Mouse (Mus musculus) cerebellum, postnatal 36 days (tissue): Measurements from ENCODE around the gene Zfp62.

ENCODE experiments used
- DNase-seq, 2 experiments: peaks; one replicate each; pipeline ENCODE4 v3.0.0; 2021 to 2022; ENCODE audit warnings: mixed read lengths in 2 of 2

Zfp62 gene

DNA sequence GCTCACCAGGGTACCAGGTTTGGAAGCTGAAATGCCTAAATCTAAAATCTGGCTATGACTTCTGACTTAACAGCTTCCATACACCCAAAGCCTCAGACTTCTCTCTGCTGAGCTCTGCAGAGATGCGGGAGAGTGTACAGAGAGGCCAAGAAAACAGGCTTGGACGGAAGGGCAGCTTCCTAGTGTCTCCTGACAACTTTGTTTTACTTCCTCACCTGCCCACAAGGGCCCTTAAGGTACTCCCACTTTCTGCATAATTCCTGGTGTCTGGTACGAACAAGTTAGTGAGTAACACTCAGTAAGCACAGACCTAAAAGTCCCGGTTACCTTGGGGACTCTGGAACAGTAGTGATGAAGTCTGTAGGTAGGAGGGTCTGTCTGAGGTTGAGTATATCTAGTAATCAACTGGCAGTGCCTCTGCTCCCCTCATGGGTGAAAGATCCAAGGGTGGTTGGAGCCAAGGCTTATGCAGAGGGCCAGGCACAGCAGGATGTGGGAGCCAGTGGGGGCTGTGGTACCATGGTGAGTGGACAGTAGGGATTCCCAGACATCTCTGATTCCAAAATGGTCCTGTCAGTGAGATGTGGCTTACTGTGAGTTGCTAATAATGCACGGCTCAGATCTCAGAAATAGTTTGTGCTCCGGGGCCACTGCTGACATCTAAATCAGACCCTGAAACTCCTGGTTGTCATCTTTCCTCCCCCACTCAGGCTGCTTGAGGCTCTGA lies 46.0 kb downstream of the Zfp62 start:
- no peak for DNase-seq

GRCm38 (mm10) chr11:49249811-49250421 lies 46.8 kb downstream of the Zfp62 start:
- no peak for DNase-seq

DNA sequence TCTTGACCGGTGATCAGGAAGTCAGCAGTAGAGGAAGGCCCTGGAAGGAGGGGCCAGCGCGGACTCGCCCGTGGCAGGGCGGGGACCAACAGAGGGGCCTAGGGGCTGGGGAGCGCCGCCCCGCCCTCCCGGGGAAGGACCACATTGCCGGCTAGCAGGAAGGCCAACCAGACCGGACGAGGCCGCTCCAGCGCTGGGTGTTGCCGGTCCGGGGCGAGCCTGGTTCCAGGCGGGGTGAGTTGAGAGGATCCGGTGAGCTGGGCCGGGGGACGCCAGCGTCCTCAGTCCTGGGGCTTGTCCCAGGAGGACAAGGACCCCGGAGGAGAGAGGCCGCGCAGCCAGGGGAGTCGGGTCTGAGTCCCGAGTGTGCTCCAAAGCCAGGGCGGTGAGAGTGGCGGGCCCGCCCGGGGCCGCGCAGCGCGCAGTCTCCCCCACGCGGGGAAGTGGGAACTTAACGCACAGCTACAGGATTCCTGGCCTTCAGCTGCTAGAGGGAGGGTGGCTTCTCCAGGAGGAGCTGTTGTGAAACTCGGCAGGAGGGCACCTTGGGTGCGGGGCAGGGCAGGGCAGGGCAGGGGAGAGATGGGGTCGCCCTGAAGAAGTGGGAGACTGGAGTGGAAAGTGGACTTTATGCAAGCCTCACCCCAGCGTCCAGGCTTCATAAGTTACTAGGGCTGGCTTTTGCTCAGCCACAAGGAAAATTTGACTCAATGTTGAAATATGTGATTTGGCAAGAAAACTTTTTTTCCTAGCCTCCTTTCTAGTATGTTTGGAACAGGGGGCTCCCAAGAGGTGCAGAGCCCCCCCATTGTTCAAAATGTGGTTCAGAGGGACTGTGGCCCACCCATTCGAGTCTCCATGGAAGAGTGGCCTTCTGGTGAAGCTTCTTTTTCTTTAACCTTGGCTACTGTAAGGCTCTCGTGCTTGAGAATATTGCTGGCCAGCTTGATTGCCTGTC lies 47.6 kb downstream of the Zfp62 start:
- peak; percentile 52 to 57 for DNase-seq

GRCm38 (mm10) chr11:49251380-49251761 lies 48.3 kb downstream of the Zfp62 start:
- DNase-seq, result no peak

DNA sequence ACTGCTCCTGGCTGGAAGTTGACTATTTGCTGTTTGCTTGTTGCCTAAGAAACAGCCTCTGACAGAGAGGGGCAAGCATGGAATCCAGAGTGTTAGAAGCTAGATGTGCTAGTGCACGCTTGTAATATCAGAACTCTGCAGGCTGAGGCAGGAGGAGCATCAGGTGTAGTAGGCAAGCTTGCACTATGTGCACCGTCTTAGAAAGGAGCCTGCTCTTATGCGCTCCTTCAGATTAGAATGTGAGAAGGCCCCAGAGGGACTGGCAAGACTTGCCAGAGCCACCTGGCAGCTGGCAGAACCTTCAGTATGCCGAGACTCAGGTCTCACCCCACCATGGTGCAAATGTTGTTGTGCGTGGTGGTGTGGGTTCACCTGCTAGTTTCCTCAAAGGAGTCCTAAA lies 49.0 kb downstream of the Zfp62 start:
- DNase-seq, result no peak

GRCm38 (mm10) chr11:49253035-49253434 lies 49.9 kb downstream of the Zfp62 start:
- no peak for DNase-seq

- DNase-seq, result no peak
Observed at GRCm38 (mm10) chr11:49259296-49259695, 56.2 kb downstream of the Zfp62 start.

DNA sequence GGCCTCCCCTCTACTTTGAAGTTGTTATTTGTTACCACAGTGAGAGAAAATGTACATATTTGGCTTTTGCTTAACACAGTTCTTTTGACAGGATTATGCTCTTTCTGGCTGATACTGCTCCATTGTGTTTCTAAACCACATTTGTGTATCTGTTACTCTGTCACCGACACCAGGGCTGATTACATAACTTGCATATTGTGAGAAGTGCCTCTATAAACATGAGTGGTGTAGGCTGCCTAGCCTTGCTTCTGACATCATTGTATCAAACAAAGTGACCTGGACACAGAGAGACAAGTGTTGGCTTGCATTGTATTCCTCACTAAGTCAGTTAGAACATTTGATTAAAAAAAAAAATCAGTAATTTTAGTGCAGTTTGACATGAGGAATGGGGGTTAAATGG lies 56.7 kb downstream of the Zfp62 start:
- no peak for DNase-seq

- peak in 1 of 2 experiments; percentile 14 for DNase-seq
Observed at GRCm38 (mm10) chr11:49260598-49261312, 57.7 kb downstream of the Zfp62 start.

GRCm38 (mm10) chr11:49261313-49261855 lies 58.3 kb downstream of the Zfp62 start:
- DNase-seq, result no peak

- DNase-seq, result no peak
Observed at GRCm38 (mm10) chr11:49262286-49262685, 59.2 kb downstream of the Zfp62 start.

DNA sequence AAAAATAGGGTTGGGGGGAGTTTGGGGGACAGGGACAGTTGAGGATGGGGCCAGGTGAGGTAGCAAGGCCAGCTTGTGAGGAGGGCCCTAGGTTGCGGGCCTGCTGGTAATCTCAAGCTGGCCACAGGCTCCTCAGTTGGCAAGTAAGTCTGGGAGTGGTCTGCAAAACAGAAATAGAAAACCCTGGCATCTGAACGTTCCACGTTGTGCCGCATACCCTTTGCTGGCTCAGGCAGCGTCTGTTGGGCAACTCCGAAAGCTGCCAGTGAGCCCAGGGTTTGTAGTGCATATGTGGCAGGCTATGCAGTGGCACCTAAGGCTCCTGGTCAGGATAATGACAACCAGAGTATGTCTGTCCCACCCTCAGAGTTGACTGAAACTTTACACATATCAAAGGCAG lies 60.1 kb downstream of the Zfp62 start:
- no peak for DNase-seq

- no peak for DNase-seq
Observed at GRCm38 (mm10) chr11:49264081-49264480, 61.0 kb downstream of the Zfp62 start.

- DNase-seq, result no peak
Observed at GRCm38 (mm10) chr11:49264622-49265021, 61.5 kb downstream of the Zfp62 start.

DNA sequence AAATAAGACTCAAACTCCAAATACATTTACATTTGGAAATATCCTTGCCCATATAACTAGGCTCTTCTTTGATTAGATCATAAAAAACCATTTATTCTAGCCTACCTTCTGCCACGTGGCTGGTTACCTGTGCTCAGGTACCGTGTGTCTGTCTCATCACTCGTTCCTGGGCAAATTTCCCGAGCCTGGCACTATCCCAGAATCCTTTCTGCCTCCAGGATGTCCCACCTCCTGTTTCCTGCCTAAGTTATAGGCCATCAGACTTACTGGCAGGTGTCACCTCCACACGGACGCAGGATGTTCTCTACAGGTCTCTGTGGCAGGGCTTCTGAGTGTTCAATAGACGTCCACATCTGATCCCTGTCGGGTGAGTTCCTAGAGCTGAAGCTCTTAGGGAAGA lies 62.0 kb downstream of the Zfp62 start:
- DNase-seq, result peak in 1 of 2 experiments; percentile 25

- no peak for DNase-seq
Observed at GRCm38 (mm10) chr11:49266671-49267070, 63.6 kb downstream of the Zfp62 start.

DNA sequence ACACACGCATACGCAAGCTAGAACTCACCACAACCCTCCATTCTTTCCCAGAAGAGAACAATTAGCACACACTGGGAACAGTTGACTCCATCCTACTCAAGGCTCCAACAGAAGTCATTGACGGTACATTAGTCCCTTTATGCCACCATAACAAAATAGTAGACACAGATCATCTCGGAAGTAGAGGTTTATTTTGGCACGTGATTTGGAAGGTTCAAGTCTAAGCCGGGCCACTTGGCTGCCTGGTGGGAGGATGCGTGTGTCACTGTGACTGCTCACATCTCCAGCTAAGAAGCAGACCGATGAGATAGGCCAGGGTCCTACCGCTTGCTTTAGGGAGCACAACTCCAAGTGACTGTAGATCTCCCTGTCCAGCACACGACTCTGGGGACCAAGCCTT lies 64.2 kb downstream of the Zfp62 start:
- DNase-seq, result no peak

- no peak for DNase-seq
Observed at GRCm38 (mm10) chr11:49267970-49268579, 65.0 kb downstream of the Zfp62 start.
